Mouse (Mus musculus) hindbrain, embryonic 16.5 days (tissue): ENCODE measurements at regions not wholly inside any gene's neighbourhood (a gene's known extent, or its start where the extent isn't known, plus 50 kb on each side); places are given as distances from the start of the nearest gene placed in this dataset.

ENCODE experiments used
- ATAC-seq: fragments of 200-750 bp; cut with Nextera tagmentation; 2 replicates; pipeline ENCODE4 v1.8.0; 2017; ENCODE audit warnings: moderate TSS enrichment, moderate library complexity
- H3K27ac ChIP-seq: fragments of 300-500 bp; sonication (generic); 2 replicates; pipeline ENCODE4 v1.5.1; 2014; ENCODE audit warnings: low read depth, mild to moderate bottlenecking, control low read depth, low read length, moderate library complexity
- H3K27me3 ChIP-seq: fragments of 300-500 bp; sonication (generic); replicated peaks from 2 replicates; pipeline ENCODE4 v1.6.1; 2014; ENCODE audit warnings: low read length; ENCODE audit not compliant: control insufficient read depth, insufficient read depth
- H3K36me3 ChIP-seq: fragments of 300-500 bp; sonication (generic); 2 replicates; pipeline ENCODE4 v1.6.1; 2014; ENCODE audit warnings: mild to moderate bottlenecking, low read length, moderate library complexity, mixed read lengths; ENCODE audit not compliant: control insufficient read depth, insufficient read depth
- H3K4me1 ChIP-seq: fragments of 300-500 bp; sonication (generic); 2 replicates; pipeline ENCODE4 v1.6.1; 2014; ENCODE audit warnings: low read depth, low read length; ENCODE audit not compliant: control insufficient read depth, insufficient read depth
- H3K4me2 ChIP-seq: fragments of 300-500 bp; sonication (generic); 2 replicates; pipeline ENCODE4 v1.6.1; 2014; ENCODE audit warnings: mild to moderate bottlenecking, low read length, control low read depth, moderate library complexity
- H3K4me3 ChIP-seq: fragments of 300-500 bp; sonication (generic); 2 replicates; pipeline ENCODE4 v1.5.1; 2014; ENCODE audit warnings: mild to moderate bottlenecking, low read length, control low read depth, moderate library complexity
- H3K9ac ChIP-seq: fragments of 300-500 bp; sonication (generic); 2 replicates; pipeline ENCODE4 v1.6.1; 2014; ENCODE audit warnings: low read depth, mild to moderate bottlenecking, control low read depth, low read length, moderate library complexity
- H3K9me3 ChIP-seq: fragments of 300-500 bp; sonication (generic); 2 replicates; pipeline ENCODE4 v1.6.1; 2014; ENCODE audit warnings: mild to moderate bottlenecking, low read length, moderate library complexity; ENCODE audit not compliant: control insufficient read depth
- WGBS: fragments of 180-500 bp; shearing (Covaris S2); extraction: QIAGEN DNeasy Blood & Tissue Kit; methylation state at CpG from one replicate; pipeline ENCODE4 v1.1.7; 2014; 5-methylcytosine and 5-hydroxymethylcytosine counted together

GRCm38 (mm10) chr10:98212876-98213587, 486.5 kb upstream of the C030005K15Rik start:
- no peaks in the 10 kb centered on the region for H3K4me1 ChIP-seq
- no peak overlapping the region for H3K27ac ChIP-seq
- no peak overlapping the region for H3K4me3 ChIP-seq
- no peak for ATAC-seq
- 80% methylated on average over 7 of the region's 7 CpGs for WGBS
- no peaks in the 10 kb centered on the region for H3K27me3 ChIP-seq
- no peak overlapping the region for H3K9ac ChIP-seq
- no peaks in the 10 kb centered on the region for H3K9me3 ChIP-seq
- H3K4me2 ChIP-seq, result no peak overlapping the region
- H3K36me3 ChIP-seq, result no peaks in the 10 kb centered on the region

- Histone ChIP-seq H3K4me3 (no peak overlapping the region), H3K36me3 (no peaks in the 10 kb centered on the region), H3K27ac (no peak overlapping the region), H3K4me2 (no peak overlapping the region), H3K27me3 (no peaks in the 10 kb centered on the region), H3K9me3 (no peaks in the 10 kb centered on the region), H3K9ac (no peak overlapping the region), H3K4me1 (no peaks in the 10 kb centered on the region)
- 89% methylated on average over 5 of the region's 5 CpGs for WGBS
- ATAC-seq, result no peak
Observed at GRCm38 (mm10) chr10:98231017-98231416, 504.5 kb upstream of the C030005K15Rik start.

GRCm38 (mm10) chr10:98231705-98232235, 505.2 kb upstream of the C030005K15Rik start:
- Histone ChIP-seq H3K27ac (no peak overlapping the region), H3K4me1 (no peaks in the 10 kb centered on the region), H3K4me2 (no peak overlapping the region), H3K9ac (no peak overlapping the region), H3K4me3 (no peak overlapping the region), H3K27me3 (no peaks in the 10 kb centered on the region), H3K9me3 (no peaks in the 10 kb centered on the region), H3K36me3 (no peaks in the 10 kb centered on the region)
- WGBS, result 78% methylated on average over 4 of the region's 4 CpGs
- no peak for ATAC-seq

GRCm38 (mm10) chr10:98248311-98248710, 521.8 kb upstream of the C030005K15Rik start:
- Histone ChIP-seq H3K4me1 (no peaks in the 10 kb centered on the region), H3K27me3 (no peaks in the 10 kb centered on the region), H3K36me3 (no peaks in the 10 kb centered on the region), H3K9ac (no peak overlapping the region), H3K4me2 (no peak overlapping the region), H3K4me3 (no peak overlapping the region), H3K27ac (no peak overlapping the region), H3K9me3 (no peaks in the 10 kb centered on the region)
- ATAC-seq, result no peak
- 97% methylated on average over 1 of the region's 1 CpGs for WGBS

GRCm38 (mm10) chr10:98257980-98258707, 531.6 kb upstream of the C030005K15Rik start:
- no peak overlapping the region for H3K27ac ChIP-seq
- H3K4me2 ChIP-seq, result no peak overlapping the region
- no peak for ATAC-seq
- WGBS, result 67% methylated on average over 4 of the region's 4 CpGs
- H3K9me3 ChIP-seq, result no peaks in the 10 kb centered on the region
- no peak overlapping the region for H3K9ac ChIP-seq
- no peak overlapping the region for H3K4me3 ChIP-seq
- H3K27me3 ChIP-seq, result no peaks in the 10 kb centered on the region
- H3K4me1 ChIP-seq, result no peaks in the 10 kb centered on the region
- no peaks in the 10 kb centered on the region for H3K36me3 ChIP-seq

- 70% methylated on average over 4 of the region's 4 CpGs for WGBS
Observed at GRCm38 (mm10) chr10:98259283-98259682, 532.7 kb upstream of the C030005K15Rik start.

GRCm38 (mm10) chr10:98268511-98268910, 542.0 kb upstream of the C030005K15Rik start:
- Histone ChIP-seq H3K4me2 (no peak overlapping the region), H3K4me1 (no peaks in the 10 kb centered on the region), H3K4me3 (no peak overlapping the region), H3K27ac (no peak overlapping the region), H3K9me3 (no peaks in the 10 kb centered on the region), H3K9ac (no peak overlapping the region), H3K27me3 (no peaks in the 10 kb centered on the region), H3K36me3 (no peaks in the 10 kb centered on the region)
- ATAC-seq, result no peak
- WGBS, result 91% methylated on average over 3 of the region's 3 CpGs

More at GRCm38 (mm10) chr10:98259283-98259682, 532.7 kb upstream of the C030005K15Rik start:
- no peaks in the 10 kb centered on the region for H3K4me1 ChIP-seq
- no peak for ATAC-seq
- no peak overlapping the region for H3K9ac ChIP-seq
- no peaks in the 10 kb centered on the region for H3K9me3 ChIP-seq
- H3K4me2 ChIP-seq, result no peak overlapping the region
- no peaks in the 10 kb centered on the region for H3K27me3 ChIP-seq
- H3K36me3 ChIP-seq, result no peaks in the 10 kb centered on the region
- H3K4me3 ChIP-seq, result no peak overlapping the region
- H3K27ac ChIP-seq, result no peak overlapping the region

- Histone ChIP-seq H3K4me3 (no peak overlapping the region), H3K27me3 (no peaks in the 10 kb centered on the region), H3K36me3 (no peaks in the 10 kb centered on the region), H3K4me2 (no peak overlapping the region), H3K9me3 (no peaks in the 10 kb centered on the region), H3K9ac (no peak overlapping the region), H3K4me1 (no peaks in the 10 kb centered on the region), H3K27ac (no peak overlapping the region)
- 67% methylated on average over 4 of the region's 4 CpGs for WGBS
- ATAC-seq, result no peak
Observed at GRCm38 (mm10) chr10:98291617-98292016, 565.1 kb upstream of the C030005K15Rik start.

- no peak for ATAC-seq
- Histone ChIP-seq H3K9me3 (no peaks in the 10 kb centered on the region), H3K36me3 (no peaks in the 10 kb centered on the region), H3K4me2 (no peak overlapping the region), H3K4me3 (no peak overlapping the region), H3K27ac (no peak overlapping the region), H3K9ac (no peak overlapping the region), H3K4me1 (no peaks in the 10 kb centered on the region), H3K27me3 (no peaks in the 10 kb centered on the region)
- 75% methylated on average over 2 of the region's 2 CpGs for WGBS
Observed at GRCm38 (mm10) chr10:98292140-98292539, 565.6 kb upstream of the C030005K15Rik start.
